Mouse (Mus musculus) Patski (cell line): ENCODE measurements around the gene Prox1. TPM values are rescaled to one million over a fixed set of nuclear protein-coding genes. Genes with fewer than 3 reads are reported as not detected.

Source experiments
- ATAC-seq: fragments of 100-300 bp; one replicate; pipeline ENCODE4 v1.8.0; 2021
- CTCF ChIA-PET: fragments of 350-600 bp; sonication (Branson Sonifier 250); formaldehyde crosslinking; loops from one replicate; lab custom pipeline; 2022; ENCODE audit warnings: inconsistent platforms; lab: Charles Lee
- POLR2A ChIA-PET: fragments of 350-600 bp; sonication (Branson Sonifier 250); formaldehyde crosslinking; loops from one replicate; lab custom pipeline; 2022; ENCODE audit warnings: antibody characterized with exemption, inconsistent platforms; lab: Charles Lee
- DNase-seq: peaks from one replicate; pipeline ENCODE4 v3.0.0-alpha.2; 2011; ENCODE audit warnings: low read depth, low spot score
- H3K27me3 ChIP-seq: fragments of 371-371 bp; one replicate; pipeline ENCODE4 v1.5.1; 2021
- CTCF ChIP-seq: fragments of 100-300 bp; IDR thresholded peaks from one replicate; pipeline ENCODE4 v1.5.1; 2021
- in situ Hi-C: fragments of 300-500 bp; cut with MboI; formaldehyde crosslinking; loops from 3 replicates; pipeline ENCODE4 v1.11.1; 2018; ENCODE audit warnings: low pct_unique_long_range_greater_than_20kb, mixed read lengths
- polyA plus RNA-seq: library from polyadenylated mRNA; unstranded; gene quantifications from one replicate; pipeline ENCODE4 v1.2.3, GENCODE M21; 2021

Prox1 gene
- polyA plus RNA-seq, 1 experiment from 2014 or later, result 0.51 TPM

DNA sequence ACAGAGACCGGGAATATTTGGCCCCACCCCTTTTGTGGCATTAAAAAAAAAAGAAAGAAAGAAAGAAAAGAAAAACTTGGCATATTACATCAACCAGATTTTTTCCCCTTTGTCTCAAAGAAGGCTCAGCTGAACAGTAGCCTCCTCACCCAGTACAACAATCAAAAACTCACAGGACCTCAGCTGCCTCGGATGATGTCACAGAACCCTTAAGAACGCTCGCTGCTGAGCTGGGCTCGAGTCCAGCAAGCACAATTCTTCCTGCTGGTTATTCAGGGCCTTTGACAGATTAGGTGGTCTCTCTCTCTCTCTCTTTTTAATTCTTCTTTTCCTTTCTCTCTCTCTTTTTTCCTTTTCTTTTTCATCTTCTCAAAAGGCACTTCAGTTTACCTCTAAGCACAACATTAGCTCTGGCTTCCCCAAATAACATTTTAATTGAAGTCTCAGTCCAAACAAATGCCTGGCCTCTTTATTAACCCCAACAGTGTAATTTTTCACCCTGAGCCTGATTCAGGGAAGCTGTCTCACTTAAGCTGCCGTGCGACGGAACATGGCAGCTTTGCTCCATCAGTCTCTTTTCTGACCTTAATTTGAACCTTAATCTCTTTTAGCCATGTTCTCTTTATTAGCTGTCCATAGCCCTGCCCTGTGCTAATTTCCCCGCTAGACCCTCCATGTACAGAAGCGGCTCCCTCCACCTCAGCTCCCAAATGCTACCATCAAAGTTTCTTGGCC lies 19.9 kb upstream of the Prox1 start:
- TF ChIP-seq CTCF, result no peak
- in situ Hi-C loops, result no loop called here
- DNase-seq (no peak), ATAC-seq (no peak)
- ChIA-PET CTCF (no interaction called here), POLR2A (no interaction called here)
- H3K27me3 ChIP-seq, result peaks cover 2% of the 10 kb centered on the region

DNA sequence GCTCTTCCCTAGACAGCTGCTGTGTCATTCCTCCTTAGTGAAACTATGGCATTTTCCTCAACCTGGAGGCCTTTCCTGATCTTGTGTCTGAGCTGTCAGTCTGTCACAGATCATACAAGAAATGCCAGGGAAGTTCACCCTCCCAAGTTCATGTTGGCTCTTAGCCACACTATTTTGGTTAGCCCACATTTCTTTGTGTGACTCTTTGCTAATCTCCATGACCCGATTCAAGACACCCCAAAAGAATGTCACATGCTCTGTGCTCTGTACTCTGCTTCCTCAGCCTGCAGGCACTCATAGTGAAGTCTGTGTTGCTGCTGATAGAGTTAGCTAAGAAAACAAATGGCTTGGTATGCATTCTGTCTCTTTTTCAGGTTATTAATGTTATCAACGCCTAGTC lies 18.6 kb upstream of the Prox1 start:
- in situ Hi-C loops, result no loop called here
- ATAC-seq, result no peak
- no peak for DNase-seq
- no peak for TF ChIP-seq CTCF
- POLR2A ChIA-PET, result no interaction called here
- H3K27me3 ChIP-seq, result no peaks in the 10 kb centered on the region
- CTCF ChIA-PET, result no interaction called here

DNA sequence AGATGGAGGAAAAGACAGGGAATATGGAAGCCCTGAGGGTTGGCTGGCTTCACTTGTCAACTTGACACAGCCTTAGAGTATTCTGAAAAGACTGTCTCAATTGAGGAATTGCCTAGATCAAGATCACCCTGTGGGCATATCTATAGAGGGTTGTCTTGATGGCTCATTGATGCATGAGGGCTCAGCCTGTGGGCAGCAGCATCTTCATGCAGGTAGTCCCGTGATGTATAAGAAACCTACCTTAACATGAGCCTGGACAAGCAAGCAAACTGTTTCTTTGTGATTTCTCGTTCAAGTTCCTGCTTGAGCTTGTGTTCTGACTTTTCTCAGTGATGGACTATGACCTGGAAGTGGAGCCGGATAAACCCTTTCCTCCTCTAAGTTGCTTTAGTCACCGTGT lies 15.8 kb upstream of the Prox1 start:
- ATAC-seq (no peak), DNase-seq (no peak)
- ChIA-PET POLR2A (no interaction called here), CTCF (no interaction called here)
- in situ Hi-C loops, result no loop called here
- no peak for TF ChIP-seq CTCF
- H3K27me3 ChIP-seq, result peaks cover 5% of the 10 kb centered on the region

DNA sequence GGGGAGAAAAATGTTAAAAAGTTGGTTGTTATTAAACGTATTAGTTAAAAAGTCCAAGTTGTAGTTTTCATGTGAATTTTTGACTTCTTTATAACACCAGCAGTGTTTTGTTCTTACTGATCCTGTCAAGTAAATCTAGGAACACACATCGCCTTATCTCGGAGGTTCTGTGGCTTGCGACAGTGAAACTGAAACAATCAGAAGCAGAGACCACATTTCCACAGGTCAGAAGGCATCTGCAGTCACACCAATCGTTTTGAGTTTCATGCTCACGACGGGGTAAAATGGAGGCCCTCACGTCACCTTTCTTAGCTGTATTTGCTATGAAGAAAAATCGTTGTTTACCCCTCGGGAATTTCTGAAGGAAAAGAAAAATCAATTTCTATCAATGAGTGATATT lies 14.8 kb upstream of the Prox1 start:
- DNase-seq, result no peak
- CTCF ChIA-PET, result no interaction called here
- in situ Hi-C loops, result no loop called here
- POLR2A ChIA-PET, result no interaction called here
- H3K27me3 ChIP-seq, result peaks cover 5% of the 10 kb centered on the region
- no peak for ATAC-seq
- no peak for TF ChIP-seq CTCF

DNA sequence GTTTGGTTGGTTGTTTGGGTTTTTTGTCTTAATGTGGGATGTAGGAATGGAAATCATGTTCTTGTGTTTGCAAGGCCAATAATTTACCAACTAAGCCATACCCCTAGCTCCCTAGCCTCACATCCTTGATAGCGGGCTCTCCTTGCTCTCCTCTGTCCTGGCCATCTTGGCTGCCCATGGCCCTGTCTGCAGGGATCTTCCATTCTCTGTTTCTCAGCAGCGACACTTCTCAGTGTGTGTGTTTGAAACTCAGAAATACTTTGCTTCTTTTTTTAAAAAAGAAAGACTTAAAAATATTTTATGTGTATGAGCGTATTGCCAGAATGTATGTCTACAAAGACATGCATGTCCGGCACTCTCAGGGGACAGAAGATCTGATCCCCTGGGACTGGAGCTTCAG lies 13.1 kb upstream of the Prox1 start:
- CTCF ChIA-PET, result no interaction called here
- H3K27me3 ChIP-seq, result peaks cover 12% of the 10 kb centered on the region
- no peak for TF ChIP-seq CTCF
- no peak for ATAC-seq
- in situ Hi-C loops, result no loop called here
- POLR2A ChIA-PET, result no interaction called here
- DNase-seq, result no peak

DNA sequence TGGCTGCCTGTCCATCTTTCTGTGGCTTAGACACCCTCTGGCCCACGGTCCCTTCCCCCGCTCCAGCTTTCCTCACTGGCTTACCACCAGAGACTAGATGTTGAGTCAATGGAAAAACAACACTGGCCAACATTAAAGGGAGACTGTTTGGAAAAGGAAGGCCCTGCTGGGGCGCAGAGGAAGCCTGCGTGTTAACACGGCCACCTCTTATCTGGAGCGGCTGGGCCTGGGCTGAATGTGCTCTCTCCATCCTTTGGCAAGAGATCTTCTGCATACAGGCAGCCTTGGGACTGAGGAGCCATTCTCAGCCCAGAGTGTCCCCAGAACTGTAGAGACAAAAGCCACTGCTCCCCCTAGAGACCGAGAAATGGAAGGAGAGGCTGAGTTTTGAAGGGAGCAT lies 11.3 kb upstream of the Prox1 start:
- ATAC-seq (no peak), DNase-seq (no peak)
- H3K27me3 ChIP-seq, result peaks cover 14% of the 10 kb centered on the region
- ChIA-PET CTCF (no interaction called here), POLR2A (no interaction called here)
- in situ Hi-C loops, result no loop called here
- TF ChIP-seq CTCF, result no peak

DNA sequence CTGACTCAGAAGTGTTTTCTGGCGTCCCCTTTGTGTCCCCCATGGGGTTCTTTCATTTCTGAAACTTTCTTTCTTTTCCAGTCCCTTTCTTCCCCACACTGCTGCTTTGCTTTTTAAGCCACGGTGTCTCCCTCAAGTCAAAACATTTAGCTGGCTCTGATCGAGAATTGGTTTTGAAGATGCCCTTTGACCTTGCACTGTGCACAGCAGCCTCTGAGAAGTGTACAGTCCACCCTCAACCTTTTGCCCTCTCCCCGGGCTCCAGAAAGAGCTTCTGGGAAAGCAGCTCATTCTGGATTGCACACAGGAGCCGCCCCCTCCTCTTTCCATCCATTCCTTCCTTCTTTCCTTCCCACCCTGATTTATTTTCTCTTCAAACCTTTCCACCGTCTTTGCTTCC lies 10.3 kb upstream of the Prox1 start:
- POLR2A ChIA-PET, result no interaction called here
- DNase-seq (no peak), ATAC-seq (no peak)
- in situ Hi-C loops, result no loop called here
- CTCF ChIA-PET, result no interaction called here
- H3K27me3 ChIP-seq, result peaks cover 19% of the 10 kb centered on the region
- no peak for TF ChIP-seq CTCF

DNA sequence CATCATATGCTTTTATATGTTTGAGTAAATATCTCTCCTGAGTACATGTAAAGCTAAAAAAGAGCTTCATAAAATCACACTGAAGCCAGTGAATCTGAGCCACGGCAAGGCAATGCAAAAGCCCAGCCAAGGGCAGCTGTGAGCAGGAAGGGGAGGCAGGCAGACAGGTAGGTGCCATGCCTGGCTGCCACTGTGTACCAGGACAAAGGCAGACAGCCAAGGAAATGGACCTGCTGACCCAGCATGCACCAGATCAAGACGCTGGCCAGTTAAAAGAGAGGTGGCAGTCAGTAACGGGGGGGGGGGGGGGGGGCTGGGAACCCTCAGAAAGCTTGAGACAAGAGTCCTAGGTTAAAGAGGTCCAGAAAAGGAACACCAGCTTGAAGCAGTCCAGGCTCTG lies 6.4 kb upstream of the Prox1 start:
- peaks cover 48% of the 10 kb centered on the region for H3K27me3 ChIP-seq
- DNase-seq (no peak), ATAC-seq (no peak)
- CTCF ChIA-PET, result no interaction called here
- in situ Hi-C loops, result no loop called here
- POLR2A ChIA-PET, result no interaction called here
- no peak for TF ChIP-seq CTCF

DNA sequence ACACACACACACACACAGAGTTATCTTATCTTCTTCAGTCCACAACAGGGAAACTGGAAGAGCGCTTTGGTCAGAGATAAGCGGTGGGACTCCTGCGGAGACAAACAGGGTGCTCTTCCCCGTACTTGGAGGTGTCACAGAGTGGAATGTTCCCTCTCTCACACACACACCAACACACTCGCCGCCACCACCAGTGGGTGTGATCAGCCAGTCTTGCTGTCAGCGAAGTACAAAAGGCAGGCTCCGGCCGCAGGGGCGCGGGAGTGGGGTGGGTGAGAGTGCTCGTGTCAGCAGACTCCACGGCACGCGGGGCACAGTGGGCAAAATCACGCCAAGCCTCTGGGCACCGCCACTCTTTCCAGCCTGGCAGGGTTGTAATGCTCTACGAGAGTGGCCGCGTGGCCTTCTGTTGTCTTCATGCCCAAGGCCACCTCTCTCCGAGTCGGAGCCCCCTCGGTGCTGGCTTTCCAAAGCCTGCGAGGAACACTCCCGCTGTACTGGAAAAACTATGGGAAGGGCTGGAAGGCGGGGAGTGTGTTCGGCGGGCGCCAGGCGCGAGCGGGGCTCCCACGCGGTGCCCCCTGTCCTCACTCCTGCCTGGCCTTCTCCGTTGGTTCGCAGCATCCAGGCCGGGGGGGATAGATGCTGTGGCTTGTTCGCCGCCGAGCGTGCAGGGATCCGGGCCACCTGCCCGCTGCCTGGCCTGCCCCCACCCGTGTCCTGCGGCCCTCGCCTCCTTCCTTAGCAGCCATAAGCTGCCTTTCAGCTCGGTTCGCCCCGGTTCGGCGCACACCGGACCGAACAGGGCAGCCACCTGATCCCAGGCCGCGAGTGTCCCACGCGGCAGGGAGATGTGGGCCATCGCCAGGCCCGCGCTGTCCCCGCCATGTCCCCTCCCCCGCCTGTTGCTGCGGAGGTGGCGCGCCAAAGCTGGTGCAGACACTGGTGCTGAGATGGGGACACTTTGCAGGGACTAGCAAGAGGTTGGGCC lies 4.5 kb upstream of the Prox1 start:
- ATAC-seq (no peak), DNase-seq (no peak)
- no peak for TF ChIP-seq CTCF
- peaks cover 47% of the 10 kb centered on the region for H3K27me3 ChIP-seq
- CTCF ChIA-PET, result no interaction called here
- in situ Hi-C loops, result no loop called here
- POLR2A ChIA-PET, result no interaction called here

DNA sequence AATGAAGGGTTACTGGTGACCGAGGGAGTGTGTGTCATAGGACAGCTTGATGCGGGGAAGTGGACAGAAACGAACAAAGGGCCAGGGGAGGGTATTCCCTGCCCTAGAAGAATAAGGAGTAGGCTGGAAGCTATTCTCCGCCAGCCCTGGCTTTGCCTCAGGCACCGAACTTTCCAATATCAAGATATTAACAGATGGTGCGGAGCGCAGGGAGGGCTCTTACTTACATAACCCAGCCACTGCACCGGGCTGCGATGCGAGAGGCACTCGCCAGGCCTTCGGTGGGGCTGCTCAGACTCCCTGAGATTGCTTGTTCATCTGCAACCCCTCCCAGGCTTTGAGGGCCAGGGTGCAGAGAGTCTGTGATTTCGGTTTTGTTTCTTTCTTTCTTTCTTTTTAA lies 3.7 kb upstream of the Prox1 start:
- in situ Hi-C loops, result no loop called here
- no peak for ATAC-seq
- H3K27me3 ChIP-seq, result peaks cover 47% of the 10 kb centered on the region
- CTCF ChIA-PET, result no interaction called here
- no peak for TF ChIP-seq CTCF
- DNase-seq, result no peak
- POLR2A ChIA-PET, result no interaction called here

DNA sequence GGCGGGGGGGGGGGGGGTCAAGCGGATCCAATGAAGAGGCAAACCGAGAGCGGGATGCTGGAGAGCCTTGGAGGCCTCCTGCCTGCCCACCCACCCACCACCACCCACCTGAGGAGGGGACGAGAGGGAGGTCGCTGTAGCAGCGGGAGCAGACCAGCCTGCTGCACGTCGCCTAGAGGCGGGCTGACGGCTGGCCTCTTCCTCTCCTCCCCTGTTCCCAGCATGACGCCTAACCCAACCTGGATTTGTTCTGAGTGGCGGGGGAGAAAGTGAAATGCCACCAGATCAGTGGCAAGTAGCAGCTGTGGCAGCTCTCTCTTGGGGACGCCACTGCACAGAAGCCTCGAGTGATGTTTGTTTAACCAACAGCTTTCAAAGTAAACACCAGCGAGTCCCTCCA lies 3.1 kb upstream of the Prox1 start:
- POLR2A ChIA-PET, result no interaction called here
- in situ Hi-C loops, result no loop called here
- TF ChIP-seq CTCF, result no peak
- H3K27me3 ChIP-seq, result peaks cover 51% of the 10 kb centered on the region
- DNase-seq, result no peak
- CTCF ChIA-PET, result no interaction called here
- ATAC-seq, result no peak
